Mouse (Mus musculus): ENCODE measurements at regions not wholly inside any gene's neighbourhood (a gene's known extent, or its start where the extent isn't known, plus 50 kb on each side); places are given as distances from the start of the nearest gene placed in this dataset.
"Not testable (repeated sequence)": the region's sequence is repeated elsewhere in the genome, so short reads cannot be mapped to it uniquely, and the experiment has no call there.

GRCm38 (mm10) chr13:50754911-50755310, 56.8 kb downstream of the Gm8765 start:
- H3K4me1 ChIP-seq (ENCODE audit: control insufficient read depth, insufficient read depth, low read length); H3K36me3 ChIP-seq (ENCODE audit: control insufficient read depth, insufficient read depth, low read length); H3K9ac ChIP-seq (ENCODE audit: low read depth, low read length); H3K9me3 ChIP-seq (replicated peaks; ENCODE audit: control insufficient read depth, low read length, poor library complexity, severe bottlenecking); ATAC-seq; H3K4me3 ChIP-seq (ENCODE audit: low read depth, low read length); H3K27me3 ChIP-seq (ENCODE audit: control insufficient read depth, insufficient read depth, low read depth, low read length); H3K27ac ChIP-seq (ENCODE audit: low read length); H3K4me2 ChIP-seq (ENCODE audit: low read length): not testable (repeated sequence)

- not testable (repeated sequence) for H3K9me3 ChIP-seq (replicated peaks; ENCODE audit: control insufficient read depth, low read length, poor library complexity, severe bottlenecking); H3K4me2 ChIP-seq (ENCODE audit: low read length); H3K27ac ChIP-seq (ENCODE audit: low read length); H3K4me1 ChIP-seq (ENCODE audit: control insufficient read depth, insufficient read depth, low read length); H3K27me3 ChIP-seq (ENCODE audit: control insufficient read depth, insufficient read depth, low read depth, low read length); H3K36me3 ChIP-seq (ENCODE audit: control insufficient read depth, insufficient read depth, low read length); H3K9ac ChIP-seq (ENCODE audit: low read depth, low read length); H3K4me3 ChIP-seq (ENCODE audit: low read depth, low read length); ATAC-seq
- WGBS = 74% methylated on average over 1 of the region's 1 CpGs
Measured at GRCm38 (mm10) chr13:50756334-50756733, 58.2 kb downstream of the Gm8765 start.

GRCm38 (mm10) chr13:50764618-50765017, 66.5 kb downstream of the Gm8765 start:
- no peak overlapping the region for H3K4me3 ChIP-seq (ENCODE audit: low read depth, low read length)
- ATAC-seq = no peak
- 63% methylated on average over 2 of the region's 2 CpGs for WGBS
- H3K36me3 ChIP-seq (ENCODE audit: control insufficient read depth, insufficient read depth, low read length) = no peaks in the 10 kb centered on the region
- no peak overlapping the region for H3K4me2 ChIP-seq (ENCODE audit: low read length)
- no peaks in the 10 kb centered on the region for H3K9me3 ChIP-seq (replicated peaks; ENCODE audit: control insufficient read depth, low read length, poor library complexity, severe bottlenecking)
- H3K4me1 ChIP-seq (ENCODE audit: control insufficient read depth, insufficient read depth, low read length) = no peaks in the 10 kb centered on the region
- H3K27ac ChIP-seq (ENCODE audit: low read length) = no peak overlapping the region
- H3K27me3 ChIP-seq (ENCODE audit: control insufficient read depth, insufficient read depth, low read depth, low read length) = no peaks in the 10 kb centered on the region
- H3K9ac ChIP-seq (ENCODE audit: low read depth, low read length) = no peak overlapping the region

GRCm38 (mm10) chr13:50780036-50780435, 81.9 kb downstream of the Gm8765 start:
- ATAC-seq; H3K27ac ChIP-seq (ENCODE audit: low read length); H3K36me3 ChIP-seq (ENCODE audit: control insufficient read depth, insufficient read depth, low read length); H3K9me3 ChIP-seq (replicated peaks; ENCODE audit: control insufficient read depth, low read length, poor library complexity, severe bottlenecking); H3K4me3 ChIP-seq (ENCODE audit: low read depth, low read length); H3K4me2 ChIP-seq (ENCODE audit: low read length); H3K4me1 ChIP-seq (ENCODE audit: control insufficient read depth, insufficient read depth, low read length); H3K9ac ChIP-seq (ENCODE audit: low read depth, low read length); H3K27me3 ChIP-seq (ENCODE audit: control insufficient read depth, insufficient read depth, low read depth, low read length): not testable (repeated sequence)

GRCm38 (mm10) chr13:50829879-50830550, 131.9 kb downstream of the Gm8765 start:
- not testable (repeated sequence) for H3K4me3 ChIP-seq (ENCODE audit: low read depth, low read length); H3K9ac ChIP-seq (ENCODE audit: low read depth, low read length); H3K27ac ChIP-seq (ENCODE audit: low read length); H3K27me3 ChIP-seq (ENCODE audit: control insufficient read depth, insufficient read depth, low read depth, low read length); H3K36me3 ChIP-seq (ENCODE audit: control insufficient read depth, insufficient read depth, low read length); H3K4me2 ChIP-seq (ENCODE audit: low read length); H3K9me3 ChIP-seq (replicated peaks; ENCODE audit: control insufficient read depth, low read length, poor library complexity, severe bottlenecking); H3K4me1 ChIP-seq (ENCODE audit: control insufficient read depth, insufficient read depth, low read length)
- ATAC-seq = peak; percentile 82
- WGBS = 20% methylated on average over 4 of the region's 5 CpGs

Data from midbrain, embryonic 16.5 days (tissue).